Mouse (Mus musculus) brain, embryonic 14.5 days (tissue): ENCODE results near the gene Elmo2. TPM values are rescaled to one million over a fixed set of nuclear protein-coding genes. Genes with fewer than 3 reads are reported as not detected.

Experiments
- DNase-seq: peaks from one replicate; pipeline ENCODE4 v3.0.0-alpha.2; 2011; ENCODE audit warnings: low read depth
- CTCF ChIP-seq: fragments of 200-500 bp; IDR thresholded peaks from 2 replicates; pipeline ENCODE4 v1.5.1; 2012; ENCODE audit warnings: inconsistent platforms, mild to moderate bottlenecking, moderate library complexity, borderline replicate concordance; ENCODE audit not compliant: insufficient read depth, insufficient read length; ENCODE audit errors: extremely low read depth
- POLR2A ChIP-seq: fragments of 200-500 bp; IDR thresholded peaks from 2 replicates; pipeline ENCODE4 v1.6.1; 2012; ENCODE audit warnings: mild to moderate bottlenecking, inconsistent platforms, borderline replicate concordance; ENCODE audit not compliant: poor library complexity, insufficient read depth, insufficient read length, severe bottlenecking; ENCODE audit errors: extremely low read depth
- polyA plus RNA-seq: library from polyadenylated mRNA; depleted of rRNA; stranded (reverse); fragments of >200 nt; gene quantifications from 2 replicates; pipeline ENCODE4 v1.2.3, GENCODE M21; 2012

Elmo2 gene
- polyA plus RNA-seq, 1 experiment = 114 TPM

DNA sequence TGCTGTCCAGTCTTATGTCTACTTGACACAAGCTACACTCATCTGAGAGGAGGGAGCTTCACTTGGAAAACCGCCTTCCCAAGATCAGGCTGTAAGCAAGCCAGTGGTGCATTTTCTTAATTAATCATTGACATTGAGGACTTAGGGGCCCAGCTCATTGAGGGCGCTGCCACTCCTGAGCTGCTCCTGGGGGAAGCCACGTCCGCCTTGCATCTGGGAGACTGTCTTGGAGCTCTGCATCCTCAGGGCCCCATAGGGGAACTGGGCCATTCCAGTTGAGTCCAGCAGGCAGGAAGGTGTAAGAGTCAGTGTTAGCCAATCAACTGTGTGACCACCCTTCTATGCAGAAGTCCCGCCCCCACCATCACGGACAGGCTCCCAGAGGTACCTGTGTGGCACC lies 18.5 kb downstream of the Elmo2 start:
- DNase-seq = no peak
- TF ChIP-seq POLR2A = no peak

DNA sequence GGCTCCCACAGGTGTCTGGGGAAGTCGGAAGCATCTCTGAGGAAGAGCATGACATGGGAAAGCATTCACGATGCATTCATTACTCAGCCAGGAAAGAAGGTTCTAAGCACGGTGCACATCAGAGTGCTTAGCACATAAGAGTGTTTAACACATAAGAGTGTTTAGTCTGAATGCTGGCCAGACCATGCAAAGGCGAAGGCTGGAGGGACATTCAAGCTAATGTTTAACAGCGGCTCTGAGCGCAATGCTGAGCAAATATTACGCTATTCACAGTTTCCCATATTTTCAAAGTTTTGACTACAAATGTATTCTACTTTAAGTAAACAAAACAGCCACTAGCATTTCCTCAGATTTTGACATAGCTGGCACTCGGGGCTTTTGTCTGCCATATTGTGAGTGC lies 20.8 kb downstream of the Elmo2 start:
- no peak for TF ChIP-seq POLR2A
- no peak for DNase-seq

DNA sequence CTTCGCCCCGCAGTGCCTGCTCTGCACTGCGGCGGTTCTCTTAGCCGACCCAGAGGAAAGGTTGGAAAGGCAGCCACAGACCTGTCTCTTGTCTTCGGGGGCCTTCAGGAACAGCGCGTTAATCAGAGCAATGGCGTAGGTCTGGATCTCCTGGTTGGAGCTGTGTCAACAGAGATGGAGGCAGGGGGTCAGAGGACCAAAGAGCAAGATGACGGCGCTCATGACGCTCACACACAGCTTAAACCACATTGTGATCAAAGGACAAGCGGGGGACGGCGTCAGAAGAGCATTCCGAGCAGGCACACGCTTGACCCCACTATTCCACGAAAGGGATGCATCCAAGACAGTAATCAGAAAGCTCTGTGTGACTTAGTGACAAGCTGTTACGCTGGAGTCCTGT lies 21.5 kb downstream of the Elmo2 start:
- DNase-seq = no peak
- no peak for TF ChIP-seq CTCF
- TF ChIP-seq POLR2A = no peak

DNA sequence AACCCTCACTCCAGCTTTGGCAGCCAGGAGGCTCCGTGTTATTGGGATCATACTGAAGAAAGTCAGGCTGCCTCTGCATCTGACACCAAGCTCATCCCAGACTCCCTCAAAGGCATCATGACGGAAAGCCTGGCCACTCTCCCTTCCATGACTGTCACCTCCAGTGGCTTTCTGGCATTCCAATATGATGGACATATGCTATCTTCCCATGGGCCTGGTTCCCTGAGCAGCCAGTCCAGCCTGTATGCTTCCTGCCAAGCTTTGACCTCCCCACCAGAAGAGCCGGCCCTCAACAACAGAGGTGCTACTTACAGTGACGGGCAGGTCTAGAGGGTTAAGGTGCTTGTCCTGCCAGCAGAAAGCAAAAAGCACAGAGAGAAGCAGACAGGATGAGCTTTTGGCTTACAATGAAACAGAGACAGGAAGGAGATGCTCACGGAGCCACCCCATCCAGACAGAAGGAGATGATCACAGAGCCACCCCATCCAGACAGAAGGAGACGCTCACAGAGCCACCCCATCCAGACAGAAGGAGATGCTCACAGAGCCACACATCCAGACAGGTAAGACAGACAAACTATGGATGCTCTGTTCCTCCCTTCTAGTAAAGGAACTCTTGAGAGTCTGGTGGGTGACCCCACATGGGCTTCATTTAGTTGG lies 22.8 kb downstream of the Elmo2 start:
- TF ChIP-seq POLR2A = no peak
- TF ChIP-seq CTCF = no peak
- DNase-seq = no peak

DNA sequence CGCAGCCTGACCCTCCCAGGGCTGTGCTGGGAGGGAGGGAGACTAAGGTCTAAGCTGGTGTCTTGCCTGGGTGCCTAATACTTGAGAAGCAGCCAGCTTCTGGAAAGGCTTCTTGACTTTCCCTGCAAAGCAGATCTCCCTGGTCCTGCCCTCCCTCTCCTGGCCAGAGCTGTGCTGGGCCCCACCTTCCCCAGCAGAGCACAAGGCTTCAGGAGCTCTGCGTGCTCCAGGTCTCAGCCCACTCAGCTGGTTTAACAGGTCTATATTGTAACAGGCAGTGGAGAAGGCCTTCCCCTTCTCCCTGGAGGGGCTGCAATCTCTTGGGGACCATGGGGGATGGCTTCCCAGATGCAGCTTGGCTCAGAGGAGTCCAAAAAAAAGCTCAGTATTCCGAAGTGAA lies 24.9 kb downstream of the Elmo2 start:
- DNase-seq = no peak
- no peak for TF ChIP-seq CTCF
- no peak for TF ChIP-seq POLR2A

DNA sequence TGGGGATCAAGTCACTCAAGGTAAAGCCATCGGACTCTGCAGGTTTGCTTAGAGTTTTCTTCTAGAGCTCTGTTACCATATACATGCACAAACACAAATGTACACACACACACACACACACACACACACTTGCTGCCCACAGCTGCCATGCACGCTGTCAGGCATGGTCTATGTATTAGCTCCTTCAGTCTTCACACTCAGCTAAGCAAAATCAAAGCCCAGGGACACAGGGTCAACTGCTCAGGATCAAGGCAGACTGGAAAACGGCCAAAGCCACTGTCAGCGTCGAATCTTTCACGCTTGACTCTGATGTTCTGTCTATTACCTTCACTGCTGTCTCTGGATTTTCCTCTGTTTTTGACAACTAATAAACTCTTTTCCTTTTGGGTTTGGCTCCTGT lies 25.4 kb downstream of the Elmo2 start:
- peak; percentile 60 for DNase-seq
- TF ChIP-seq POLR2A = no peak
- TF ChIP-seq CTCF = no peak

DNA sequence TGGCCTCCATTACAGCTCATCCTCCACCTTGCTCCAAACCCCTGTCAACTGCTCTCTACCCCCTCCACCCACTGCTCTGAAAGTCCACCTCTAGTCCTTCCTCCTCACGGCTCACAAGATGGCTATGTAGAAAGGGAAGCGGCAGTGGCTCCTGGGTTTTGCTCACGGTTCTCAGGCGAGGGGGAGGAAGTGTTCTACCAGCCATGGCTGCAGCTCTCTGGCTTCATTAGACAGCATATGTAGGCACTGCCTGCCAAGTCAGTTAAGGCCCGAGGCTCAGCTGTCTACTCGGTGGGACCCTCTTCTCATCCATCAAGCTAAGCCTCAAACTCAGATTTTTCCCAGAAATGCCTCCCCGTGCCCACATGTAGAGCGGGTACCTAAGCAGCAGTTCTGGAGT lies 25.9 kb downstream of the Elmo2 start:
- TF ChIP-seq CTCF = no peak
- TF ChIP-seq POLR2A = no peak
- DNase-seq = peak; percentile 60

DNA sequence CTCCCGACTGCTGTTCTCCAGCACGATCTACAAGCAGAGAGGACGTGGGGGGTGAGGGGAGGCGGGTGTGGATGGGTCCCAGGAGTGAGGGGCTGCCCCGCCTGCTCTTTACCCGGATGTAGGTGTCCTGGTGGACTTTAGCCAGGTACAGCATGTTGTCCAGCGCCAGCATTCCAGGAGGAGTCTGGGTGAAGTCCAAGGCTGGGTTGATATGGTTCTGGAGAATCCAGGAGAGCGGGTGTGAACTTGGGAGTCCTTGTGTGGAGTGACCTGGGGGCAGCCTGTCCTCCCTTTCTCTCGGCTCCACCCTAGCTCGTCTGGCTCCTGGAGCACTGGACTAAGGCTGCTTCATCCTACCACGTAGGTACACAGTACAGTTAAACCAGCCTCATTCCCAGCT lies 28.9 kb downstream of the Elmo2 start:
- TF ChIP-seq POLR2A = no peak
- no peak for TF ChIP-seq CTCF
- DNase-seq = no peak

DNA sequence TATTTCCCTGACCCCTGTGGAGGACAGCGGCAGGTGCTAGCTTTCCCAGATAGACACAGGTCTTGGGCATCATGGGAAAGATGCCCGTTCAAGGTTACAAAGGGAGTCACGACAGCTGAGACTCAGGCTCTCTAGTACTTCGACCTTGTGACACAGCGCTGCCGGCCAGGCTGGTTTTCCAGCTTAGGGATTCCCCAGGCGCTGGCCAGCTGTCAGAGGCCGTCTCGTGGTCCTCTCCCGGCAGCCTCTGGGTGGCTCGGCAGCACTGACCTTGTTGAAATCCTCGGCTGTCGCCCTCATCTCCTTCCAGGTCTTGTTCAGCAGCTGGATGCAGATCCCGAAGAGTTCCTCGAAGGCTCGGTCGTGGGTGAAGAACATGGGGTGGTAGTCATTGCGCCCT lies 29.7 kb downstream of the Elmo2 start:
- TF ChIP-seq CTCF = no peak
- TF ChIP-seq POLR2A = no peak
- no peak for DNase-seq

DNA sequence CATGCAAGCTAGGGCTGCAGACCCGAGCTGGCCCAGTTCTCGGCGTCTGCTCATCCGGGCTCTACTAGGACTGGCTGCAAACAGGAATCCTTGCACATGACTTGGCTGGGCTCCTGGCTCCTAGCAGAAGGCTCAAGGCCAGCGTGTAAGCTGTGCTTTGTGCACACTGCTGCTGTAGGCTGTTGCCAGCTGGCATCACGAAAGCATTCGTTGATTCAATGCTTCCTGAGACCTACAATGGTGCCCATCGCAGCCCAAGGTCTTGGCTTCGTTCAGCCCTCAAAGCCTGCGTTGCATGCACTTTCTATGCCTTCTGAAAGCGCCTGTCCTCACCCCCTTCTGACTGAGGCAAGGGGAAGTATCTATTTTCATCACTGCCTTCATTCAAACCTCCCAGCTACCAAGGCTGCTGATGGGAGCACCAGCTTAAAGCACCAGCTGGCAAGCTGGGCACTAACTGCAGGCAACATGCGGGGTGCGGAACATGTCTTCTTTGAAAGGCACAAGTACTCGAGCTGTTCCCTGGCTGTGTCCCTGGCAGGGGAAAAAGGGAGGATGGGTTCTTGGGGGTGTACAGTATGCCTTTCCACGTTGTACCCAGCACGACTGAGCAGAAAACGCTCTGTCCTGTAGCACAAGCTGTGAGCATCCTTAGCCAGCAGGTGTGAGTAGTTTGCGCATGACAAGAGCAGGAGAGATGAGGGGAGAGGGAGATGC lies 37.8 kb downstream of the Elmo2 start:
- peak; percentile 97 for DNase-seq
- TF ChIP-seq CTCF = no peak
- TF ChIP-seq POLR2A = no peak

DNA sequence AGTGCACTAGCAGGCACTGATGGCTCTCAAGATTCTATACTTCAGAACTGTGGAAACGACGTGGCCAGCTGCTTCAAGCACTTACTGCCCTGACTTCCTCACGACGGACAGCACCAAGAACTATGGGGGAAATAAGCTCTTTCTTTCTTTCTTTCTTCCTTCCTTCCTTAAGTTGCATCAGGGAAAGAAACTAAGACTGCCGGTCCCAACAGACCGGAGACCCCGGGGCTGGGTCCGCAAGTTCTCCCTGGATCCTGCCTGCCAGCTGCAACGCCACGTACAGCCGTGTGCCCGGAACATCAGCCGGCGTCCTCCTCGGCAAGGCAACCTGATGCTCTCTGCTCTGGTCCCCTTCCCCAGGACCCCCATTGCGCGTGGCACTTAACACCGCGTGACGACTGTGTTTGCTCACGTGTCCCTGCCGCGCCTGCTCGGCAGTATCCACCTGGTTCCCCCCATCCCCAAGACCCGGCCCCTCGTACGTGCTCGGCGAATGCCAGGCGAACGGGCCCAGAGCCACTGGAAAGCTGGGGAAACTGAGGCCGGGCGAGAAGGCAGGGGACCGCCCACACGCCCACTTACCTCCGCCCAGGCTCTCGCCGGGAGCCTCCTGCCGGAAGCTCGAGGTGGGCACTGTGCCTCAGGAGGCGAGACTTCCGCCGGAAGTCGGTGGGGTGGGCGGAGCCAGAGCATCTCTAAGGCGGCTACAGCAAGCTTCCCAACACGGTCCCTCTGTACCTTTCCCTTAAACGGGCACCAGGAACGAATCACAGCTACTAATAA lies 38.9 kb downstream of the Elmo2 start, which contains the start of gene Slc35c2:
Slc35c2 (minus strand) TSS at position 668 of the 783 bp plus-strand sequence.
- DNase-seq = peak; percentile 98
- TF ChIP-seq POLR2A = peak; percentile 66; the same call in 1 of the 2 replicates
- peak; percentile 11; the same call in 1 of the 2 replicates for TF ChIP-seq CTCF
